ENCODE assay signal across 9 mouse cellular contexts in genomic region chr9:114560771-114561670, GRCm38 (mm10). TPM values are rescaled to one million over a fixed set of nuclear protein-coding genes. Genes with fewer than 3 reads are reported as not detected.
DNase-seq lines count a peak whose midpoint lies in the region; ATAC-seq and TF ChIP-seq lines count a peak whose summit lies in the region.
"Had no signal": no experiment of that assay in that cellular context is flagged by ENCODE, and none has a peak within 500 bp of the region (broad histone marks: within the 10 kb centered on the region; RNA-seq: fewer than 3 reads in every experiment).

No protein-coding gene starts in this region.

- no peak overlapping the region for H3K27ac ChIP-seq in liver, embryonic 11.5 days (ENCODE audit: low read depth, low read length)
- no peak overlapping the region for H3K27ac ChIP-seq in hindbrain, embryonic 12.5 days
- H3K27ac ChIP-seq in liver, embryonic 16.5 days (ENCODE audit: low read length) = no peak overlapping the region
- no peak overlapping the region for H3K27ac ChIP-seq in stomach, postnatal 0 days (replicated peaks)

- H3K4me1 ChIP-seq in liver, embryonic 11.5 days (replicated peaks; ENCODE audit: control insufficient read depth, insufficient read depth, low read length) = peaks cover 17% of the 10 kb centered on the region
- H3K4me1 ChIP-seq in hindbrain, embryonic 12.5 days = peaks cover 34% of the 10 kb centered on the region
- no peaks in the 10 kb centered on the region; the same call in none of the 2 replicates for H3K4me1 ChIP-seq in liver, embryonic 16.5 days (ENCODE audit: control insufficient read depth, low read depth, low read length)
- H3K4me1 ChIP-seq in stomach, postnatal 0 days (replicated peaks; ENCODE audit: control insufficient read depth, insufficient read depth) = no peaks in the 10 kb centered on the region

- peak overlapping the region; percentile 76 for H3K4me2 ChIP-seq in liver, embryonic 11.5 days
- H3K4me2 ChIP-seq in hindbrain, embryonic 12.5 days (replicated peaks) = peak overlapping the region; percentile 76
- peak overlapping the region; percentile 55 for H3K4me2 ChIP-seq in liver, embryonic 16.5 days (ENCODE audit: low read depth, low read length)
- H3K4me2 ChIP-seq in stomach, postnatal 0 days (replicated peaks; ENCODE audit: low read depth) = peak overlapping the region; percentile 76

- no peaks in the 10 kb centered on the region for H3K36me3 ChIP-seq in liver, embryonic 11.5 days (ENCODE audit: control insufficient read depth, insufficient read depth, low read length)
- H3K36me3 ChIP-seq in hindbrain, embryonic 12.5 days = no peaks in the 10 kb centered on the region
- no peaks in the 10 kb centered on the region for H3K36me3 ChIP-seq in liver, embryonic 16.5 days (ENCODE audit: control insufficient read depth, insufficient read depth)
- H3K36me3 ChIP-seq in stomach, postnatal 0 days (ENCODE audit: control insufficient read depth, insufficient read depth, low read length) = no peaks in the 10 kb centered on the region

- TF ChIP-seq CTCF in stomach, postnatal 0 days (IDR thresholded peaks at IDR 0.05; ENCODE audit: low read depth) = no peak

- H3K4me3 ChIP-seq in liver, embryonic 11.5 days (ENCODE audit: low read depth, low read length) = peak overlapping the region; percentile 67
- peak overlapping the region; percentile 72 for H3K4me3 ChIP-seq in hindbrain, embryonic 12.5 days
- peak overlapping the region; percentile 58 for H3K4me3 ChIP-seq in liver, embryonic 16.5 days (ENCODE audit: low read depth, low read length)
- peak overlapping the region; percentile 53 for H3K4me3 ChIP-seq in stomach, postnatal 0 days (ENCODE audit: low read depth, low read length)

- peaks cover 60% of the 10 kb centered on the region for H3K27me3 ChIP-seq in liver, embryonic 11.5 days (replicated peaks; ENCODE audit: control insufficient read depth, insufficient read depth, low read length)
- H3K27me3 ChIP-seq in hindbrain, embryonic 12.5 days = peaks cover 8% of the 10 kb centered on the region; the same call in 1 of the 2 replicates
- H3K27me3 ChIP-seq in liver, embryonic 16.5 days (ENCODE audit: control insufficient read depth, insufficient read depth, low read depth, low read length) = peaks cover 61% of the 10 kb centered on the region
- peaks cover 18% of the 10 kb centered on the region for H3K27me3 ChIP-seq in stomach, postnatal 0 days (ENCODE audit: control insufficient read depth, insufficient read depth, low read length)

- WGBS in liver, embryonic 11.5 days = 1% methylated on average over 36 of the region's 36 CpGs
- WGBS in hindbrain, embryonic 12.5 days = 1% methylated on average over 36 of the region's 36 CpGs
- 3% methylated on average over 36 of the region's 36 CpGs for WGBS in liver, embryonic 16.5 days (ENCODE audit: insufficient replicate concordance)
- WGBS in stomach, postnatal 0 days = 7% methylated on average over 36 of the region's 36 CpGs

- no peak for DNase-seq in liver, embryonic 11.5 days (ENCODE audit: low spot score)
- no peak for DNase-seq in liver
- no peak for DNase-seq in stomach, postnatal 0 days (ENCODE audit: low spot score)
- no peak for DNase-seq in cerebellum, postnatal 36 days
- no peak for DNase-seq in urinary bladder, postnatal 36 days (ENCODE audit: low spot score in 2 of 2)
- DNase-seq: layer of hippocampus, postnatal 36 days had no signal

- ATAC-seq in liver, embryonic 11.5 days (replicated peaks; ENCODE audit: low FRiP score) = no peak
- ATAC-seq in hindbrain, embryonic 12.5 days (ENCODE audit: low FRiP score) = no peak
- no peak for ATAC-seq in liver, embryonic 16.5 days (ENCODE audit: low read depth)
- ATAC-seq in stomach, postnatal 0 days (ENCODE audit: low FRiP score, low TSS enrichment) = no peak
- ATAC-seq: Patski had no signal

- peak overlapping the region; percentile 70 for H3K9ac ChIP-seq in liver, embryonic 11.5 days (ENCODE audit: low read depth, low read length)
- H3K9ac ChIP-seq in hindbrain, embryonic 12.5 days = peak overlapping the region; percentile 39
- peak overlapping the region; percentile 25 for H3K9ac ChIP-seq in liver, embryonic 16.5 days (ENCODE audit: low read depth, low read length)
- H3K9ac ChIP-seq in stomach, postnatal 0 days (ENCODE audit: low read length) = no peak overlapping the region

- TF ChIP-seq EP300 in stomach, postnatal 0 days (optimal IDR thresholded peaks at IDR 0.05) = no peak

- no peaks in the 10 kb centered on the region for H3K9me3 ChIP-seq in liver, embryonic 11.5 days (ENCODE audit: control insufficient read depth, low read length)
- H3K9me3 ChIP-seq in hindbrain, embryonic 12.5 days (replicated peaks) = no peaks in the 10 kb centered on the region
- no peaks in the 10 kb centered on the region for H3K9me3 ChIP-seq in liver, embryonic 16.5 days (replicated peaks; ENCODE audit: control insufficient read depth, low read length)
- H3K9me3 ChIP-seq in stomach, postnatal 0 days (ENCODE audit: control insufficient read depth, low read length) = no peaks in the 10 kb centered on the region

RNA-seq across cellular contexts. Expression of gene Trim71, which starts 3.1 kb away (rescaled TPM):
- 2.6 and 3.1 TPM in 2 replicates for polyA plus RNA-seq in liver, embryonic 11.5 days (2014; fragmentation: Nextera tagmentation; extraction: Ambion mirVana)
- 1.2 and 1.3 TPM in 2 replicates for polyA plus RNA-seq in hindbrain, embryonic 12.5 days (2016; fragmentation: Nextera tagmentation; extraction: Ambion mirVana)
- polyA plus RNA-seq in liver, embryonic 16.5 days (2015; fragmentation: Nextera tagmentation; extraction: Ambion mirVana) = 0.69 and 0.71 TPM in 2 replicates
- 0.47 and 0.51 TPM in 2 replicates for polyA plus RNA-seq in stomach, postnatal 0 days (2015; fragmentation: Nextera tagmentation; extraction: Ambion mirVana)
- polyA plus RNA-seq: Patski had no signal

RNA-seq across cellular contexts. Expression of gene C130032M10Rik, which starts 45.5 kb away (rescaled TPM):
- polyA plus RNA-seq in liver, embryonic 11.5 days (2014; fragmentation: Nextera tagmentation; extraction: Ambion mirVana) = 0.30 TPM in 1 of 2 replicates, not detected in the other
- polyA plus RNA-seq in hindbrain, embryonic 12.5 days (2016; fragmentation: Nextera tagmentation; extraction: Ambion mirVana) = 0.31 and 0.46 TPM in 2 replicates
- not detected in 2 replicates for polyA plus RNA-seq in liver, embryonic 16.5 days (2015; fragmentation: Nextera tagmentation; extraction: Ambion mirVana)
- not detected in 2 replicates for polyA plus RNA-seq in stomach, postnatal 0 days (2015; fragmentation: Nextera tagmentation; extraction: Ambion mirVana)
- polyA plus RNA-seq: Patski had no signal

RNA-seq across cellular contexts. Expression of gene Ccr4, which starts 56.3 kb away (rescaled TPM):
- polyA plus RNA-seq in liver, embryonic 11.5 days (2014; fragmentation: Nextera tagmentation; extraction: Ambion mirVana) = not detected in 2 replicates
- not detected in 2 replicates for polyA plus RNA-seq in hindbrain, embryonic 12.5 days (2016; fragmentation: Nextera tagmentation; extraction: Ambion mirVana)
- polyA plus RNA-seq in liver, embryonic 16.5 days (2015; fragmentation: Nextera tagmentation; extraction: Ambion mirVana) = not detected in 2 replicates
- polyA plus RNA-seq in stomach, postnatal 0 days (2015; fragmentation: Nextera tagmentation; extraction: Ambion mirVana) = not detected in 2 replicates
- polyA plus RNA-seq: Patski had no signal
